Mouse (Mus musculus) NIH3T3 (cell line): ENCODE results near the gene Nup93.

Source experiments
- DNase-seq: peaks from one replicate; pipeline ENCODE4 v3.0.0-alpha.2; 2012; ENCODE audit warnings: low read depth

Nup93 gene

DNA sequence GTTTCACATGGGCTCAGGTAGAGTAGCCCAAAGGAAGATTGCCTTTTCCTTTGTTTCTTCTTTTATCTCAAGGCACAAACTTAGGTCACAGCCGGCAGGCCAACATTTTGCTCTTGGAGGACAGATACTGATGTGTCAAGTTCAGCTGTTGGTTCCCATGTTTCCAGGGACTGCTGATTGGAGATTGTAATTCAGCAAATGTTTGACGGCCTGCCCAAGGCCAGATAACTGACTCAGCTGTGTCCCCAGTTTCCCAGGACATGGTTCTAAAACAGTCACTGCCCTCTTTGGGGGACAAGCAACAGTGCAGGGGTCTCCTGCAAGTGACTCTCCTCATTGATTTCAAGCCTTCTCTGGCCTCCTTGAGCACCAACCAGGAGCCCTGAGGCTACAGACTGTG, 105.7 kb downstream of the Nup93 start:
- DNase-seq: no peak

DNA sequence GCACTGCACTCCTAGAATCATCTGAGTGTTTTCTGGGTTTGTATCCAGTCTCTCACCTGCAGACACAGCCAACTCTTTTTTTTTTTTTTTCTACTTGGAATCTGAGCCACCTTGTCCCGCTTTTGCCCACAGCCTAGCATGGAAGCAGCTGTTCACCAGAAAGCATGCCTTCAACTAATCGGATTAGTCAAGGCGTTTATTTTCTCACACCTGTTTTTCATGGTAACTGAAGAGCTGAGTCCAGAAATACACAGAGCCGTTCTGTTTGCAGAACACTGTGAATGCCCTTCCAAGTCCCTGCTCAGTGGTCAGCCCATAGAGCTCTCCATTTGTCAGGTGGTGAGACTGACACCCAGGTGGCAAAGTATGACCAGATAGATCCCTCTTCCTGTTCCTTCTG, 107.7 kb downstream of the Nup93 start:
- DNase-seq: no peak

DNA sequence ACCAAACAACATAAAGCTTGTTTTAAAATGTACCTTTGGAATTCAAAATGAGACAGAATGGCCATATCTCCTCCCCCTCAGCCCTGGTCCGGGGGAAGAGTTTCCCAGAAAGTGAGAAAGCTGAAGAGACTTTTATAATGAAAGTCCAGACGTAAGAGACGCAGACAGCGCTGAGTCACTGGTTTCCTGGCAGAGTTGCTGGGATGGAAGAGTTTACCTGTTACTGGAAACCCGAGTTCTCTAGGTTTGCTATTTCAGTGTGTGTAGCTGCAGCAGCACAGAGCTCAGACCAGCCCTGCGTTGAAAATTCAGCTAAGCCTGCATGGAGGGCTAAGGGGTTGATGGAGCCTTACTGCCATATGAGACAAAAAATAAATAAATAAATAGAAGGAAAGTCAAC, 108.7 kb downstream of the Nup93 start:
- peak; percentile 70 for DNase-seq

DNA sequence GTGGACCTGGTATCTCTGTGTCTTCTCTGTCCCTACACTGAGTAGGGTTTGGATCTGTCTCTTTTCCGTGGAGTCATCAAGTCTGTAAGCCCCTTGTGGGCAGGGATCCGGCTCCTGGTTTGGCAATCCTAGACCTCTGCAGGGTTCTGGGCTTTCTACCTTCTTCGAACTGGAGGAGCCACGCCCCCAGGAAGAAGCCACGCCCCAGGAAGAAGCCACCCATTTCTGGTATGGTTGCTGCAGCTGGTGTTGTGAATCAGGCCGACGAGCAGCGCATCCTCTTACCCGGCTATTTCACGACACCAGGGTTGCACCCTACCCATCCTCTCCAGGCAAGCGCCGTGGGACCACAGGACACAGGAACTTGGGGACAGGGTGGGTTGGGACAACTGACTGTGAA, 109.7 kb downstream of the Nup93 start:
- no peak for DNase-seq

DNA sequence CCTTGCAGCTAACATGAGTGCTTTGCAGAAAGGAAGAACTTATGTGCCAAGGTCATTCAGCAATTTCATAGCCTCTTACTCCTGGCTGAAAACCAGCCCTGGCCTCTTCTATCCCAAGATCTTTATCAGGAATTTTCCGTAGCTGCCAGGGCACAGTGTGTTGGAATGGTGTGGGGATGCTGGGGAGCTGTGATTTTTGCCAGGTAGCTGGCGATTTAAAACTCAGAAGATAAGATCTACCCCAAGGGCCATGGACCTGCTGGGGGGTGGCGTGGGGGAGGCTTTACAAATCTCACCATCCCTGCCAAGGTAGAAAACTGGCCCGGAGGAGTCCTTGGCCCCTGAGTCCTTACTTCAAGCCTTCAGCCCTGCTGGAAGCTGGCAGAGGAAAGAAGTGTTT, 111.7 kb downstream of the Nup93 start:
- peak; percentile 36 for DNase-seq

DNA sequence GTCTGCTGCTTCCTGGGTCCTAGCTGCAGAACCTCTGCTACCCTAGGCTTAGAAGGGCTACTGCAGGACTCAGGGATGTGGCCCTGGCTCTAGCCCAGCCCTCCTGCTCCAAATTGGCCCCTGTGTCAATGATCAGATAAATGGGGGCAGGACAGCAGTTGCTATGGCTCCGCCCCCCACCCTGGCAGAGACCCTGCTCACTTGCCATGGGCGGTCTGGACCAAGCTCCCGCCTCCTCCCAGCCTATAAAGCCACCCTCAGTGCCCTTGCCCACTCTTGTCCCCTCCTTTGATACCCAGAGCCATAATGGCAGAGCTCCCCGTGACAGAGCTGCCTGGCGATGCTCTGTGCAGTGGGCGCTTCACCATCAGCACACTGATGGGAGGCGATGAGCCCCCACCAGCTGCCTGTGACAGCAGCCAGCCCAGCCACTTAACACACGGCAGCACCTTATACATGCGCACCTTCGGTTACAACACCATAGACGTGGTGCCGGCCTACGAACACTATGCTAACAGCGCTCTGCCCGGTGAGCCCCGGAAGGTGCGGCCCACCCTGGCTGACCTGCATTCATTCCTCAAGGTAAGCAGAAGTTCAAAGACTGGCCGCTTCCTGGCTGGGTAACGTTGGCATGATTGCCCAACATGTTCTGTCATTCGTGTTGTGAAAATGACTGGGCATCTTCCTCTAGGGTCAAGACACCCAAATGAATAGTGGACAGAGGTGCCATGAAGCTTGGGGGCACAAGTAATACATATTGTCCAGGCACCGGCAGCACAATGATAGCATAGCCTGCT, 114.8 kb downstream of the Nup93 start, which contains the start of gene Slc12a3:
Gene Slc12a3, plus strand, starts transcription at position 270 of the 797 bp plus-strand sequence.
- DNase-seq: no peak

DNA sequence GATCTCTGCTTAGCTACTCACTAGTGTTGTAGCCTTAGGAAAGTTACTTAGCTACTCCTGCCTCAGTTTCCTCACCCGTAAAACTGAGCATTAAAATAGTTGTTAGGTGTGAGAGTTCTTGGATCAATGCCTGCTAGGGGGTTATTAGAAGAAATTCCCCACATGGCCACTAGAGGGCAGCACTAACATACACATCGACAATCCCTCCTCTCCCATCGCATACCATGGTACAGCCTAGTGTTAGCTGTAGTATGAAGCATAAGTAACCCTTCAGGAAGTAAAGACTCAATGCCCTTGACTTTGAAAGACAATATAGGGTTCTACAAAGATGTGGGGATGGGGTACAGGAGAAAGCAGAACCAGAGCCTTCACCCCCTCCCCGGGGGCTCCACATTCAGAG, 116.4 kb downstream of the Nup93 start:
- DNase-seq: peak; percentile 88

DNA sequence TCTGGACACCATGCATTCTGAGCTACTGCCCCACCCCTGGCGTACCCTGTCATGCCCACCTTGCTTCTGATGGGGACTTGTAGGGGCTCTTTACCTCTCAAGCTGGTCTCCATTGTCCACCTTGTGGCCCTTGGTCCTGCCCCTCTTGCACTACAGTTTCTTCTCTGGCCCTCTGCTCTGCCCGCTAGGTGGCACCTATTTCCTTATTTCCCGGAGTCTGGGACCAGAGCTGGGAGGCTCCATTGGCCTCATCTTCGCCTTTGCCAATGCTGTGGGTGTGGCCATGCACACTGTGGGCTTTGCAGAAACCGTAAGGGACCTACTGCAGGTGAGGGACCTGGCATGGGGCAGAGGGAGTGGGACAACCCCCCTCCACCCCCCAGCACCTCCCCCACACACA, 119.0 kb downstream of the Nup93 start:
- peak; percentile 69 for DNase-seq

DNA sequence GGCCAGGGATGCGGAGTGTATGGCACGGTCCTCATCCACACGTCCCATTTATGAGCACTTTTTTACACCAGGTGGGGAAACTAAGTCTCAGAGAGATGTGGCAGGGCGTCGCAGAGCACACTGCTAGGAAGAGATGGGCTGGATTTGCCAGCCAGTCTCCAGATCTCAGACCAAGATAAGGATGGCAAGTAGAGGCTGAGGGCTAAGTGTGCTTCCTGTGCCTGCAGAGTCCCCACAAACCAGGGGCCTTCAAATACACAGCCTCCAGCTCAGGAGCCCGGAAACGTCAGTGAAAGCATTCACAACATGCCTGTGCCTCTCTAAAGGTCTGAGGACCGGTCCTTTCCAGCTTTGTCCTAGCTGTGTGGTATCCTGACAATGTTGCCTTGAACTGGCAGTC, 123.2 kb downstream of the Nup93 start:
- no peak for DNase-seq

DNA sequence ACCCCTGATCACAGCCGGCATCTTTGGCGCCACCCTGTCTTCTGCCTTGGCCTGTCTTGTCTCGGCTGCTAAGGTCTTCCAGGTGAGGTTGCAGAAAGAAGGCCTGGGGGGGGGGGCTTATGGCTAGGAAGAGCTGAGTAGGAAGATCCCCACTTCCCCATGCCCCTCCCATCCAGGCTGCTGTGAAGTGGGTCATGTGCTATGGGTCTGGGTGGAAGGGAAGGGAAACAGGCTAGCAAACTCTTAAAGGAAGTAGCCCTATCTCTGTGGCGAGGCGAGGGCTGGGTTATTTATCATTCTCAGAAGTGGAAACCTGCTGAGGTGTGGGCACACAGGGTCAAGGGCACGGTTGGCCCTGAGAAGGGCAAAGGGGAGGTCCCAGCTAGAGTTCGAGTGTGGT, 126.4 kb downstream of the Nup93 start:
- no peak for DNase-seq

DNA sequence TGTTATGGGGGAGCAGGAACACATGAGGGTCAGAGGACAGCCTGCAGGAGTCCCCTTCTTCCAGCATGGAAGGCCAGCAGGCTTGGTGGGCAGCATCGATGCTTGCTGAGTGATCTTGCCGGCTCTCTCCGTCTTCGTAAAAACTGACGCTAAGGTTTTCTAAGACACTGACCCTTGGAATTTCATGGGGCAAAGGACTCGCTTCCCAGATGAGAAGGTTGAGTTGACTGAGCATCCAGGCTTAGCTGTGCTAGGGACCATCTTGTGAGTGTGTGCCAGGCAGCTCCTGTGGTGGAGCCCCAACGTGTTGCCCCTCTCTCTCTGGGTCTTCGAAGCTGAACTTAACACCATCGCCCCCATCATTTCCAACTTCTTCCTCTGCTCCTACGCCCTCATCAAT, 128.3 kb downstream of the Nup93 start:
- DNase-seq: no peak

DNA sequence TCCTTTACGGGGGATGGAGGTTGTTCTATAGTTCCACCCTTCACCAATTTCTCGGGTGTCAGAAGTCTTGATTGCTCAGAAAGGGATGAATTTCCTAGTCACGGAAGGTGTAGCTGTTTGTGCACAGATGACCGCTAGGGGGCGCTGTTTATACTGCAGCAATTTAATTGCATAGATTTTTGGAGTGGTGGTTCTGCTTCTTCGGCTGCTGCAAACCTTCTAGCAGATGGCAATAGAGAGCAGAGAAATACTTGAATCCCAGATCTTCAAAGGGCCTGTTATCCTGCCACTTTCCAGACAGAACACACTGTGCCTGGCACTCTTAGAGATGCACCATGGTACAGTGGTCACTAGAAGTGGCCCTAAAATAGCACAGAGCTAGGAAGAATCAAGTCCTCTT, 128.9 kb downstream of the Nup93 start:
- peak; percentile 85 for DNase-seq

DNA sequence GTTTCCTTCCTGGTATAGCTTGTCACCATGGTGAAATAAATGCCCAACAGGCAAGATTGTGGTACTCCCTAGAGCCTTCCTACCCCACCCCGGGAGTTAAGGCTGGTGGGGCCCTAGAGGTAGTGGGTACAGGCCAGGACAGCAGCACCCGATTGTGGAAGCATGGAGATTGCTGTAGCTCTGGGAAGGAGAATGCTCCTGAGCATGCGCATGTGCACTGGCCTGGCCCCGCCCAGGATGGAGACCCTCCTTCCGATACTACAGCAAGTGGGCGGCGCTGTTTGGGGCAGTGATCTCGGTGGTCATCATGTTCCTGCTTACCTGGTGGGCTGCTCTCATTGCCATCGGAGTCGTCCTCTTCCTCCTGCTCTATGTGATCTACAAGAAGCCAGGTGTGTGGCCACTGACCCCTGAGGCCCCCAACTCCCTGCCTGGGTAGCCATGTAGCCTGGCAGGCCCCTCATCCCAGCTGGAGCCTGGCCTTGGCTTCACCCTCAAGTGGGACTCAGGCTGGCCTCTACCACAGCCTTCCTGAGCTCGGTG, 129.5 kb downstream of the Nup93 start:
- no peak for DNase-seq

DNA sequence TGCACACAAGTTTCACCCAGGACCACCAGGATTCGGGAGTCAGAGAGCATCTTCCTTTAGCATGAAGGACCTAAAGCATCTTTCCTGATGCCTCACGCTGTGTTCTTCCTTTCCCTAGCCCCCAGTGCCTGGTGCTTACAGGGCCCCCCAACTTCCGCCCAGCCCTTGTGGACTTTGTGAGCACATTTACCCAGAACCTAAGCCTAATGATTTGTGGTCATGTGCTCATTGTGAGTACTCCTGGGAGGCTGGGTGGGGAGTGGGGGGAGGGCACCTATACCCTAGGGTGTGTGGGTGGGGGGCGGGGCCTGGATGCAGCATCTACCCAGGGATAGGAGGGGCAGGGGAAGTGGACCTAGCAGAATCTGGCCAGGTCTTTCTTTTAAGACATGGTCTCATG, 131.3 kb downstream of the Nup93 start:
- DNase-seq: no peak

DNA sequence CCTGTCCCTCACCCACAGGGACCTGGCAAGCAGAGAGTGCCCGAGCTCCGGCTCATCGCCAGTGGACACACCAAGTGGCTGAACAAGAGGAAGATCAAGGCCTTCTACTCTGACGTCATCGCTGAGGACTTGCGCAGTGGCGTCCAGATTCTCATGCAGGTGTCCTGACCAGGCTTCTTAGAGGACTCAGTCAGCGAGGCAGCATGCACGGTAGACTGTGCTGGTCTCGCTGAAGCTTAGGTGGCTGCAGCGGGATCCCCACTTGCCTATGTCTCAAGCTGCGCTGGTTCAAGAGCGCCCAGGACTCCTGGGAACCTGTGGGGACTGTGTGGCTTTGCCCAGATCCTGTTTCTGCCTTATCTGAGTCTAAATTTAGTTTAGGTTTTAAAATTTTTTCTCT, 131.9 kb downstream of the Nup93 start:
- no peak for DNase-seq

DNA sequence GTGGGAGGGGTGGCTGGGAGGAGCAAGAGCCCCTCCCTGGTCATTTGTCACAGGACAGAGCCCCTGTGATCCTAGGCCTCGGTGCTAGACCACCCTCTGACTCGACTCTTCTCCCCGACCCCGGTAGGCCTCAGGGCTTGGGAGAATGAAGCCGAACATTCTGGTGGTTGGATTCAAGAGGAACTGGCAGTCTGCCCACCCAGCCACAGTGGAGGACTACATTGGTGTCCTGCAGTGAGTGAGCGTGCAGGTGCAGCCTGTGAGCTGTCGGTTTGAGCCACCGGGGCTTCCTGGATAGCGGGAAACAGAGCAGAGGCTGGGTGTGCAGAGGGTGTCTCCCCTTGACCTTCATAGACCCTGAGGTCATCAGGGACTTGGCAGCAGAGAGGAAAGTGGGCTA, 134.1 kb downstream of the Nup93 start:
- DNase-seq: peak; percentile 24

DNA sequence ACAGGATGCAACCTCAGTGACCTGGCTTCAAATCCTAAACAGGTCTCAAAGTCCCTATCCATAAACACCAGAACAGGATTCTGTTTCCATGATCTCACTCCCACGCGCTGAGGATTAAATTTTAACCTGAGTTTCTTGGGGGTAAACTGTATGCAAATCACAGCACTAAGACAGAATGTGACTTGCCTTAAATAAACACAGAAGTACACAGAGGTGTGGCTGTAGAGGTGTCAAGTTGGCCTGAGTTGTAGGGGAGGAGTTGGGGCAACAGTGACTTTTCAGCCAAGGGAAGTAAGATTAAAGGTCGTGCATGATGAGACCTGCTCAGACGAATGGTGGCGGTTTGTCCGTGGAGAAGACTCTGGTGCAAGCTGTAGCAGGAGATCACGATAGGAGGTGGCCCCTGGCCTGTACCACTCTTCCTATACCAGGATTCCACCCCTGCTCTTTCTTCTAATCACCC, 139.7 kb downstream of the Nup93 start:
- no peak for DNase-seq

DNA sequence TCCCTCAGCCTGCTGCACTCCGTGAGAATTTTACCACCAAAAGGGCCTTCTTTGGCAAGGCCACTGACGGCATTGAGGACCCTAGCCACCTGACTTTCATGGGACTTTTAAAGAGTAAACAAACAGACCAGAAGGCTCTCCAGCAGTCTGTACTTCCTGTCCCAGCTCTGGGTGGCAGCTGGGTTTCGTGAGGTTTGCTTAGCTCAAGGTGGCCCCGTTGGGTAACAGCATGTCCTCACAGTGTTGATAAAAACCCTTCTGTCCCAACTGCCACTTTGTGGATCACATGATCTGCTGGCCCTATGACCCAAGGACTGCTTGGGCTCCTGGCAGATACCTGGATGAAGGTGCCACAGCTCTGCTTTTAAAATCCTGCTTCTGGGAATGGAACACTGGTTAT, 140.2 kb downstream of the Nup93 start:
- no peak for DNase-seq

DNA sequence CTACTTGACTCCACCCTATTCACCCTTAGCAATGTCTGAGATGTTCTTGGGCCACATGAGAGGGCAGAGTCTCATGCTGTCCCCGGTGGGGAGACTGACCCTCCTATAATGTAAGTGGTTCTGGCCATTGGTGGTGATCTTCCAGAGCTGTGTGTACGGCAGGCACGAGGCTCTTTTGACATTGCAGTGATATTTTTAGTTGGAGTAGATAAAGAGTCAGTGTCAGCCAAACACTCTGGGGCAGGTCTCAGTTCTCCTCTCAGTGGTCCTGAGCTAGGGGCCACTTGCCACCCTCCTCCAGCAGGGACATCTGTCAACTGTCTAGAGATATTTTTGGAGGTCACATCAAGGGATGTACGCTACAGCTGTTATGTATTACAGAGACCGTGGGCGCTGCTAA, 142.9 kb downstream of the Nup93 start:
- DNase-seq: no peak

DNA sequence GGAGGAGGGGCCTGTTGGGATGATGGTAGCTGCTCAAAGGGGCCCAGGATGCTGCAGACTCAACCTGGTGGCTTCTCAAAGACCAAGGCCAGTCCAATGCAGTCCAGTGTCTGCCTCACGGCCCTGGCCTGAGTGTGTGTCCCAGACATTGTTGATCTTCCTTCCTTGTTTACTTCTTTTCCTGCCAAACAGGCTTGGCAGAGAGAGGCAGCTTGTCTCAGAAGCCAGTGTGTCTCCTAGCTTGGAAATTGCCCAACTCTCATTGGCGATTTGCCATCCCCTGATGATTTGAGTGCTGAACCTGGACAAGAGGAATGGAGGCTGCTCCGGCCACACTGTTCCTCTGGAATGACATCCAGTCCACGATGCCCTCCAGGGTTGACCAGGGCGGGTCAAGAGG, 144.2 kb downstream of the Nup93 start:
- peak; percentile 66 for DNase-seq

DNA sequence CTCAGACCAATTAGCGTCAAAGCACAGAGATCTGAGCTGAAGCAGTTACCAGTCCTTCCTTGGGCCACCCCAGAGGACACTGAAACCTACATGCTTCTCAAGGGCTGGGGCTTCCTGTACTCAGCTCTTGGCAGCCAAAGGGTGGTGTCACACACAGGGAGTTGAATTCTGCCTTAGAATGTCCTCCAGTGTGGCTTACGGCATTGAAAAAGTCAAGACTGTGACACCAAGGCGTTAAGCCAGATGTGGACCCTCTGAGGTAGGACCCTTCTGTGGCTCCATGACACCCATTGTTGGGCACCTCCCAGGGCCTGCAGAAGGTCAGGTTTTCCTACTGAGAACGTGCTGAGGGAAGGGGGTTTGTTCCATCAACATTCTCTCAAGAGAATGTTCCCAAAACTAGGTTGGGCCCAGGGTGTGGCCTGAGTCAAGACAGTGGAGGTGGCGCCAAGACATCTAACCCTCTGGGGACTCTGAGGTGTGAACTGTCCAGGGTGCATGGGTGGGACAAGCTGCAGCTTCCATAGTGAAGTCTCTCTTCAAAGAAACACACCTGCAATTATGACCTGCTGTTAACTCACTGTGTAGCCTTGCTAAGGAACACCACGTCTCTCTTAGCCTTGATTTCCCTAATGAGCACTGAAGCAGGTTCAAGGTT, 147.5 kb downstream of the Nup93 start:
- no peak for DNase-seq

DNA sequence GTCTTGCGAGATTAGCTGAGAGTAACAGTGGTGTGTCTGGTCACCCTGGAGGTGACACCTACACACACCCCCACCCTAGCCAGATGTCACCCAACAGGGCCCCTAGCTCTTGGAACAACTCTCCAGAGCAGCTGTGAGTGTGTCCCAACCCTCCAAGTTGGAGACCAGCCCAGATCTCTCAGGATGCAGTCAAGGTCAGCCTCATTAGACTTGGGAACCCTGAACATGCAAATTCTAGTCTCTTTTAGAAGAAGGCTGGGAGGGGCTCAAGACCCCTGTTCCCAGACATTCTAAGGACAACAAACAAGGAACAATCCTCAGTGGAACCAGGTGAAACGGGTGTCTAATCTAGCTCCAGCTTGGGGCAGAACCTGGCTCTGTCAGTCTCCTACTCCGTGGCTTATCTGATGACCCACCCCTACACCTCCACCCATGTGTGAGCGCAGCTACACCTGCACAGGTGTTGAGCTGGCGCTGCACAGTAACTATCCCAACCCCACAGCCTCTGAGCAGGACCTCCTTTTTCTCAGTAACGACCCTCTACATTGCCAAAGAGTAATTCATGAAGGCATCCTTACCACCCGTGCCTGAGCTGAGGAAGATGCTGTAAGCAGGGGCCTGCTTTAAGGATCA, 148.4 kb downstream of the Nup93 start:
- peak; percentile 9 for DNase-seq

DNA sequence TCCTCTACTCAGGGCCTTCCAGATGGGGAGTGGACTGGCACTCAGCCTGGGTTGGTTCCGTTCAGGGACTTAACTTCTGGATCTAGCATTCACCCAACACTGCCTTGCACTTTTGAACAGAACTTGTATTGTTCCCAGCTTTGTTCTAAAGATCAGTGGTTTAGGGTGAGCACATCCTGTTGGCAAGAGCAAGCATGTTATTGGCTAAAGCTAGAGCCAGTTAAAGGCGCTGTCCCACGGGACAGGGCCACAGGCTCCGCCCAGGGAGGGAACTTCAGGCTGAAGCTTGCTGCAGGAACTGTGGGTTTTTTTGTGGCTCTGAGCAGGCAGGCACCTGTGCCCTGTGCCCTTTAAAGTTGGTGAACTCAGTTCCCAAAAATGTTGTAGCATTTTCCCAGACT, 148.9 kb downstream of the Nup93 start:
- peak; percentile 74 for DNase-seq
